Mouse (Mus musculus): ENCODE measurements around the gene Hbb-bs.
"Not testable (repeated sequence)": the region's sequence is repeated elsewhere in the genome, so short reads cannot be mapped to it uniquely, and the experiment has no call there.

Gene Hbb-bs

GRCm38 (mm10) chr7:103827808-103828207, at the start of gene Hbb-bs:
Gene Hbb-bs, minus strand, starts transcription at chr7:103828096.
- no peak for DNase-seq

- no peak for DNase-seq
Observed at GRCm38 (mm10) chr7:103877093-103877492, 49.2 kb upstream of the Hbb-bs start.

DNA sequence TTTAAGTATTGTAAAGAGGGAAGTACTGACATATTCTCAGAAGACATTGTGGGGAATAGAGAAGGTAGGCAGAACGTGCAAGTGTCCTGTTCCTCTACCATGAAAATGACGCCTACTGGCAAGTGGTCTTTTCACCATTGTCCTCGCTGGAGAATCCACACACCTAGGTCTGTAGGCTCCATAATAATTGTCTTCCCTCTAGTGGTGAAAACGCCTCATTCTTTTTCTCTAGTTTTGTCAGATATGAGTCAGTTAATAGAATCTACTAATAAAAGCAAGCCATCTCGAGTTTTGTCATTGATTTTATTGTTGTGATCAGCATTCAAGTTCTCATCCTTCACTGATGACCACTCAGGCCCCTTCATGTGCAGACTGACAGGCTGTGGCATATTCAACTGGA, 46.6 kb upstream of the Hbb-bs start:
- DNase-seq, result no peak

- no peak for DNase-seq
Observed at GRCm38 (mm10) chr7:103873064-103873463, 45.2 kb upstream of the Hbb-bs start.

DNA sequence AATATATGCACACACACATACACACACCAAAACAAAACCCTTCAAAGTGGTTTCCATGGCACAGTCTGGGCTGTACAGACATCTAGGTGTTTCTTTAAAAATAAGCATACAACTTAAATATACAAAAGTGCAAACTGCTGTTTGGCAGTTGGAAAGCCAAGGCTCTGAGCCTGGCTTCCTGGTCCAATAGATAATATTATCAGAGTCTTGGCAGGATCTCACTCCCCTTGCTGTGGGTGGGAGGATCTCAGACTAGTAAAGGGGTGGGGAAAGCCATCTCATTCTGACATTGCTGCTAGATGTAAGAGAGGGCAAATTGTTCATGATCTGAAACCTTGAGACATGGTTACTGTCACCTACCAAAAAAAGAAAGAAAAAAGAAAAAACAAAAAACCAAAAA, 42.8 kb upstream of the Hbb-bs start:
- DNase-seq, result no peak

GRCm38 (mm10) chr7:103865716-103866115, 37.8 kb upstream of the Hbb-bs start:
- DNase-seq, result no peak

- no peak for DNase-seq
Observed at GRCm38 (mm10) chr7:103861531-103861930, 33.6 kb upstream of the Hbb-bs start.

GRCm38 (mm10) chr7:103860855-103861254, 33.0 kb upstream of the Hbb-bs start:
- peak; percentile 1 for DNase-seq

GRCm38 (mm10) chr7:103859076-103859475, 31.2 kb upstream of the Hbb-bs start:
- DNase-seq, result no peak

GRCm38 (mm10) chr7:103854669-103855068, 26.8 kb upstream of the Hbb-bs start:
- no peak for DNase-seq

- DNase-seq, result no peak
Observed at GRCm38 (mm10) chr7:103853090-103853489, 25.2 kb upstream of the Hbb-bs start, which contains the start of gene Hbb-y. Gene Hbb-y, minus strand, starts transcription at chr7:103853216.

- DNase-seq, result no peak
Observed at GRCm38 (mm10) chr7:103844525-103845325, 16.8 kb upstream of the Hbb-bs start.

DNA sequence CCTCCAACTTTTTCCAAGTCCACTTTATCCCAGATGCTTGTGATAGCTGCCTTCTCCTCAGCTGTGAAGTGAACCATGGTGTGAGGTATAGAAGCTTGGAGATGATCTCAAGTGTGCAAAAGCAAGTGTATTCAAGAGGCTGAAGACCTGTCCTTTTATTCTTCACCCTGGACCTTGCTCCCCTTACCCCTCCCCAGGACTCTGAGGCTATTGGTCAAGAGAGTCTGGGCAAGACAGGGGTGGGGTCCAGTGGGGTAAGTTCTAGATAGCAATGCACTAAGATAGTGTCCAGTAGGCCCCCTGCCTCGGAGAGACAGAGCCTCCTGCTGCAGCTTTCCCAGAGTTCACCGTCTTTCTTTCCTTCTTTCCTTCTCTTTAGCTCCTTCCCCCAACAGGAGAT, 15.1 kb upstream of the Hbb-bs start, which contains the start of gene Hbb-bh1:
Gene Hbb-bh1 (minus strand): TSS at position 131 of the 400 bp plus-strand sequence.
- no peak for DNase-seq

GRCm38 (mm10) chr7:103840268-103840667, 12.4 kb upstream of the Hbb-bs start, which contains the start of gene Hbb-bh2:
Gene Hbb-bh2, minus strand, starts transcription at chr7:103840520.
- no peak for DNase-seq

DNA sequence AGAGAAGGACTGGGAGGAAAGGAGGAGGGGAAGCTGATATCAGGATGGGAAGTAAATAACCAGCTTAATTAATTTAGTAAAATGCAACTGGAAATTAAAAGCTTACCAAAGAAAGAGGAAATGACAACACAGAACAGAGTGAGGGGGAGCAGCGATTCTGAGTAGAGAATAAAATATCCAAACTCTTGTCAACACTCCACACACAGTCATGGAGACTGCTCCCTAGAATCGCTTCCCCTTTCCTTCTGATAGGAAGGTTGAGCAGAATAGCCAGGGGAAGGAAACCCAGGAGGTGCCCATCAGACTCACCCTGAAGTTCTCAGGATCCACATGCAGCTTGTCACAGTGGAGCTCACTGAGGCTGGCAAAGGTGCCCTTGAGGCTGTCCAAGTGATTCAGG, 757 bp downstream of the Hbb-bs start:
- DNase-seq, result not testable (repeated sequence)

GRCm38 (mm10) chr7:103826255-103826887, 1.5 kb downstream of the Hbb-bs start:
- no peak for DNase-seq

GRCm38 (mm10) chr7:103825536-103826254, 2.2 kb downstream of the Hbb-bs start:
- no peak for DNase-seq

DNA sequence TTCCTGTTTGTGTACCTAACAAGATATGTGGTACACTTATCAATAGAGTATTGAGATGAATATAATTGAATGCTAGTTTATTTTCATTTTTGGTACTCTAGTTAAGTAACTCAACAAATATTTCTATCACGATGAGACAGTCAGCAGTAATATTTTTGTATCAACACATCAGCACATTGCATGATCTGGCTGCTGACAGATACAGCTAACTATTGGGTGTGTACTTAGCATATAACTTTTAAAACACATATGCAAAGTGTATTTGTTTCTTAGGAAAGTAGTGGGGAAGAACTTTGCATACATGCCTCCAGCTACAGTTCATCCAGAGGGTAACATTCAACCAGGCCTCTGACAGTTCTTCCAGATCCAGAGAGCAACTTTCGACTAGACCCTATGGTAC, 3.3 kb downstream of the Hbb-bs start:
- DNase-seq, result no peak

DNA sequence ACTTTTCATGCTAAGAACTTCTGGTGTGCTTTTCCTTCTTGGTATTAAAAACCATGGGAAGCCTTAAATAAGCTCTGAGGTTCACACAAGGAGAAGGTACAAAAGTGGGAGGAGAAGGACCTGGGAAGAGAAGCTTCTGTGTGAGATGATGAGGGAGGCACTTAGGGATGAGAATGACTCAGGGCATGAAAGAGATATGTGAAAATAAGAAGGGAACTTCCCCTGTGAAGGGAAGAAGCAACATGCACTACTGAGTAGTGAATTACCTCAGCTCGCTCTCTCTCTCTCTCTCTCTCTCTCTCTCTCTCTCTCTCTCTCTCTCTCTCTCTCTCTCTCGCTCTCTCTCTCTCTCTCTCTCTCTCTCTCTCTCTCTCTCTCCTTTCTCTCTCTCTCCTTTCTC, 12.8 kb downstream of the Hbb-bs start:
- DNase-seq, result not testable (repeated sequence)

GRCm38 (mm10) chr7:103813766-103814165, 14.1 kb downstream of the Hbb-bs start, which contains the start of gene Hbb-bt:
Gene Hbb-bt, minus strand, starts transcription at chr7:103813996.
- no peak for DNase-seq

DNA sequence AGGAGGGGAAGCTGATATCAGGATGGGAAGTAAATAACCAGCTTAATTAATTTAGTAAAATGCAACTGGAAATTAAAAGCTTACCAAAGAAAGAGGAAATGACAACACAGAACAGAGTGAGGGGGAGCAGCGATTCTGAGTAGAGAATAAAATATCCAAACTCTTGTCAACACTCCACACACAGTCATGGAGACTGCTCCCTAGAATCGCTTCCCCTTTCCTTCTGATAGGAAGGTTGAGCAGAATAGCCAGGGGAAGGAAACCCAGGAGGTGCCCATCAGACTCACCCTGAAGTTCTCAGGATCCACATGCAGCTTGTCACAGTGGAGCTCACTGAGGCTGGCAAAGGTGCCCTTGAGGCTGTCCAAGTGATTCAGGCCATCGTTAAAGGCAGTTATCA, 14.7 kb downstream of the Hbb-bs start:
- DNase-seq, result not testable (repeated sequence)

DNA sequence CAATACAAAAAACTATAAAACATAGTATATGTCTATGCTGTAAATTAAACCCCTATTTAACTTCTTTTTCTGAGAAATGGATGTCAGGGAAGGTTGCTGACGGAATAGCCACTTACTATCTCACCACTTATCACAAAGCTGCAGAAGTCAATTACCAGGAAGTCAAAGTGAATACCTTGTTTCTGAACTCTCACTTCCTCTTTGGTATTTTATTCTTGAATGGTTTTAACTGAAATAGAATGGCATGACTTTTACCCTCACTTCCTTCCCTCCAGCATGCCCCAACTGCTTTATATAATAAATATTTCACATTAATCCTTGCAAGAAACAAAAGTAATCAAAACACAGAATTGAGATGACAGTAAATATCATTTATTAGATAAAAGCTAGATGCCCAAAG, 15.7 kb downstream of the Hbb-bs start:
- no peak for DNase-seq

DNA sequence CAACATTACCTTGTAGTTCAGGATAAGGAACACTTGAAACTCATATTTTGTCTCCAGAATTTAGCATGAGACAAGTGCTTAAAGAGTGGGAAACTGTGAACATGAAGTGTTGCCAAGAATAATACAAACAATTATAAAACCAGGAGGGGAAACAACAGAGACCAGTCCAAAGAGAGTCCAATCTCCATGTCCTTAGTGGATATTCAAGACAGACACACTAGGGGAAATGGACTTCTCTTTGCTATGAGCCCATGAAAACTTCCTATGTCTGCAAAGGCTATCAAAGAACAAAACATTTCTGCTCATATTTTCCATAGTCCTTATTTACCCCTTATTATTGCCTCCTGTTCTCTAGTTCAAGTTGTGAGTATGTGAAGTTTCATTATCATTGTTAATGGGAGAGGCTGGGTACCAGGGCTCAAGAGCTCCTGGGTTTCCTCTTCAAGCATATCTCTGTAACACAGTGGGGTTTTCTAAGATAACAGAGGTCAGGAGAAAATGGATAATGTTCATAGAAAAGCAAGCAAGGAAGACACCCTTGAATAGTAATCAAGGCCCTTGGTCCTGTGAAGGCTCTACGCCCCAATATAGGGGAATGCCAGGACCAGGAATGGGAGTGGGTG, 16.6 kb downstream of the Hbb-bs start:
- no peak for DNase-seq
